Mouse (Mus musculus): ENCODE measurements around the gene L3mbtl4. TPM values are rescaled to one million over a fixed set of nuclear protein-coding genes. Genes with fewer than 3 reads are reported as not detected.
"Not testable (repeated sequence)": the region's sequence is repeated elsewhere in the genome, so short reads cannot be mapped to it uniquely, and the experiment has no call there.

L3mbtl4 gene
- polyA plus RNA-seq, 1 experiment = 2.1 TPM

DNA sequence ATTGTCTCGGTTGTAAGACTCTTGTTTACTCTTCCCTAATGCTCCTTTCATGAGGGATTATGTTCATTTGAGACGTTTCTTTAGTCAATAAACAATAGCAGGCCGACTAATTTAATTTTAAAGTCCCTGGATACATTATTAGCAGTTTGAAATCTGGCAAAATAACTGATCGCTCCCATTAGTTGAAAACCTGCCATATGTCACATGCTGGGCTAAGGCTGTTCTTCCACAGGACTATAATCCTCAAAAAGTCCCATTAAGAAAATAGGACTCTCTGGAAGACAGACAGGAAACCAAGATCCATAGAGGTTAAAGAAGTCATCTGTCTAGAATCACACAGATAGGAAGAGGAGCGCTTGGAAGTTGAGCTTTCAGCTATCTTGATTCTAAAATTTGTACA, 114.9 kb downstream of the L3mbtl4 start:
- DNase-seq (ENCODE audit: low read depth) = no peak

DNA sequence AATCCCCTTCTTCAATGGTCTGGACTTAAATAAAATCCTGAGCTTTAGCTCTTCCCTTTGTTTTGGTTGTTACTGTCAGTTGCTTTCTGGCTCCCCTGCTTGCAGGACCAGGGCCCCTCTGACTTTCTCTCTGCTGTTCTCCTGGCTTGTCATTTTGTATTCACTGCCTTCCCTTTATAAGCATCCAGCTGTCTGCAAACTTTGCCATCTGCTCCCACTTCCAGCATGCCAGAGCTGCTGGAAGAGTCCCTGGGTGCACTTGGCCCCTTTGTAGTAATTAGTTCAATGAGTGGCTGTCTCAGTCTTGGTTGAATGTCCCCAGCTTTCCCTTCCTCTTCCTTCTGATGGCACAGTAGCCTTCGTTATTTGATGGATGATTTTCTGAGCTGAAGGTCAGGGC, 132.4 kb downstream of the L3mbtl4 start:
- DNase-seq (ENCODE audit: low read depth) = no peak

DNA sequence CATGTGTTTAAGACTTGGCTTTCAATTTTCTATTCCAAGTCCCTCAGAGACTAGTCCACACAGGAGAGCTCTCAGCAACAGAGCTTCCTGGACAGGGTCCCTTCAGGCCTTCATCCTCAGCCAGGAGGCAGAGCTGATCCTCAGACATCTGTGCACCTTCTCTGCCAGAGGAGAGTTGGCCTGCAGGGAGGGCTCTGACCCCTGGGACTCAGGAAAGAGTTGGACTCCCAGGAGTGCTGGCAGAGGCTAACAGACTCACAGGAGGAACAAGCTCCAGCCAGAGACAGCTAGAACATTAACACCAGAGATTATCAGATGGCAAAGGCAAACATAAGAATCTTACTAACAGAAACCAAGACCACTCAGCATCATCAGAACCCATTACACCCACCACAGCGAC, 133.5 kb downstream of the L3mbtl4 start:
- DNase-seq (ENCODE audit: low read depth) = not testable (repeated sequence)

DNA sequence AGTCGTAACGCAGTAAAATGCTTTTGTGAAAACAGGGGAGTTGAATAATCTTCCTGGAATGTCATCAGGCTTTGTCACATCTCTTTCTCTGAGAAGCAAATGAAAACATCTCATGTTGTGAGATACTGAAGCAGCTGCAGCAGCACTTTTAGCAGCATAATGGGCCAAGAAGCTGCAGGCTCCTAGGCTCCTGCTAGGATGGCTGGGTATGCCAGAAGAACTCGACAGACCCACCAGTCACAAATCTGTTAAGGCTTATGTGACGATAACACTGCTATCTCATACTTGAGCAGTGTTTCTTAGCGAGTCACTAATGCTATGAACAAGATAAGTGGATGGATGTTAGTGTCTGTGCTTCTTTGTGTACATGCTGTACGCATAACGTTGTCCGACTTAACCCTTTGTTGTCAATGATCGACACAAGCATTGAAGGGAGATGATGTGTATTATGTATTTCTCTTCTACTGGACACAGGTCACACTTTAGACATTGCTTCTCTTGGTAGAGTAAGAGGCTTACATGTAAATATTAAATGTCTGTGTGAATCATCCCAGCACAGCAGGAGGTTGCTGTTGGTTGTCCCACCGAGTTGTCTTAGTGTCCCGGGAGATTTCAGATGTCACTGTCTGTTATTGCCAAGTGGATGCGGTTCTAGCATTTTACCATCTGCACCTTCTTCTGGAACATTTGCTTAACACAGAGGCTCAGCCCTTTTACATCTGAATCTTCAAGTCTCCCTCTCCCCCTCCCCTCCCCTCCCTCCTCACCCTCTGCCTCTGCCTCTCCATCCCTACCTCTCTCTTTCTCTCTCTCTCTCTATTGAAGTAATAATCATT, 149.3 kb downstream of the L3mbtl4 start:
- no peak for DNase-seq (ENCODE audit: low read depth)

DNA sequence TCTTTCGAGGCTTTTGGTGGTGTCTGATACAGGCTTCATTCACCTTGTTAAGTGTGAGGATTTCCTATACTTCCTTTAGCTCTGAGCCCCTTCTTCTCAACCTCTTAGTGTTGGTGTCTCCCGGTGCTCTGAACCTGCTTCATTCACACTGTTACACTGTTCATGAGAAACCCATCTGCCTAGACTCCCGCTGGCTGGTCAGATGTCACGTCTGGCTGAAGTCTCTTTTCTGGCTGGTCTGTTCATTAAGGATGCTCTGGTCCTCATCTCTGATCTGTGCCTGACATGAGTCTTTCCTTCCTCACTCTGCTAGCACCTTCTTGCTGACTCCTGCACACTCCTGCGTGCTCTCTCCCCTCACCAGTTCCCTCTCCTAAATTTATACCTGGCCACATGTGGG, 160.0 kb downstream of the L3mbtl4 start:
- no peak for DNase-seq (ENCODE audit: low read depth)

DNA sequence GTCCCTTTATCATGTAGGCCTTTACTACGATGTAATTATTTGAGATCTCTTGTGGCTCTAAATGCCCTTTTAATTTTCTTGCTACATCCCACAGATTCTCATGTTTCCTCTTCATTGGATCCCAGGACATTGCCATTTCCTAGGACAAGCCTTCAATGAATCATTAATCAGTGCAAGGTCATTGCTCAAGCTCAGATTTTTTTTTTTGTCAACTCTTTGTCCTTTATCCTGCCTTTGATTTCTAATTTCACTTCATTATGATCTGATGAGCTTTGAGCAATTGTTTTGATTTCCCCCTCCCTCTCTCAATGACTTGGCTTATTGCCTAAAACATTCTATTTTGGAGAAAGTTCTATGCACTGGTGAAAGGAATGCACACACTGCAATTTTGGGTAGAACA, 177.3 kb downstream of the L3mbtl4 start:
- no peak for DNase-seq (ENCODE audit: low read depth)

DNA sequence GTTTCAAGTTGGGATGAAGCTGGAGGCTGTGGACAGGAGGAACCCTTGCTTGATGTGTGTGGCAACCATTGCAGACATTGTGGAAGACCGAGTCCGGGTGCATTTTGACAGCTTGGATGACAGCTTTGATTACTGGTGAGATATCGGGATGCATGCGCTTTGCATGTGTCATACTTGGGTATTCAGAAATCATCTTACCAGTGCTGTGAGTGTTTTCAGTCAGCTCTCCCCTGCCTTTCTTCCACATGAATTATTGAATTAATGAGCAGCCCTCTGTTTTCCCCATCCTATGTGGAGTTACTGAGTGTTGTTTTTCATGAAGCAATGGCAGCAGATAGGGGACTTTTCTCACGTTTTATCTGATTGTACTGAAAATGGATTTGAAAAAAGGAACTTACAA, 187.9 kb downstream of the L3mbtl4 start:
- DNase-seq (ENCODE audit: low read depth) = no peak

DNA sequence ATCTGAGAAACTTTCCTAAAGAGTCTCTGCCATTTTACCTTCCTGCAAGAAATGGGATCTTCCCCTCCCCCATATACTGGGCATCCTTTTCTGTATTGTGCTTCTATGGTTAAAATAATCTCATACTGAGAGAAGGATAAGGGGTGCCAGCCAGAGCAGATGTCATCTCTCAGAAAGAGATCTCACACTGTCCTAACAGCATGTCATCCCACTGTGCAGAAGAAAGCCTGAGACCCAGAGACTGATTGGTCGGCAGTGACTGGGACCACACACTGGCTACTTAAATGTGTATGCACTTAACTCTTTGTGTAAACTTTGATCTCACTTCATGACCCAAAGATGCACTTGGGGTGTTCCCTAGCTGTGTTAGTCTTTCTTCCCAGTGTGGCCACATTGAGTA, 193.7 kb downstream of the L3mbtl4 start:
- DNase-seq (ENCODE audit: low read depth) = no peak

DNA sequence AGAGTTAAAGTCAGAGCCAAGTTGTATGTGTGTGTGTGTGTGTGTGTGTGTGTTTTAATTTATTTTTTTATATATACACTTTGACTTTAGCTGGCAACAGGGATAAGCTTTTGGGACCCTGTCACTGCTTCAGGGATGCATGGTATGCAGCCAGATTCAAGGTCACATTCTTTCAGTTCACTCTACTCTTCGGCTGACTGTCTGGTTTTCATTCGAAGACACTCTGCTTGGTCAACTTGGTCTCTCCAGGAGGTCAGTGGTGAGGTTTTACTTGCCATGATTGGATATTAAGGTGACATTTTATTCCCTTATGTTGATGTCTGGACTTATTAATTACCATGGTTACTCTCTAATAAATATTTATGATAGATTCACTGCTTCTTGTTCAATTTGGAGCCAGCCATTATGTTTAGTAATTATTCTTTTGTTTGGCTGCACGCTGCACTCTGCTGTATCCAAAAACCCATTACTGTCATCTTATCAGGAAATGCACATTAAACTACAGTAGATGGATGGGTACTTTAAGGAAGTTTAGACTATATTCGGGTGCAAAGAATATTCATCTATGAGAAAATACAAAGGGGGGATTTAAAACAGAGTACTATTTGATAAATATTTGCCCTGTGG, 216.6 kb downstream of the L3mbtl4 start:
- DNase-seq (ENCODE audit: low read depth) = no peak

DNA sequence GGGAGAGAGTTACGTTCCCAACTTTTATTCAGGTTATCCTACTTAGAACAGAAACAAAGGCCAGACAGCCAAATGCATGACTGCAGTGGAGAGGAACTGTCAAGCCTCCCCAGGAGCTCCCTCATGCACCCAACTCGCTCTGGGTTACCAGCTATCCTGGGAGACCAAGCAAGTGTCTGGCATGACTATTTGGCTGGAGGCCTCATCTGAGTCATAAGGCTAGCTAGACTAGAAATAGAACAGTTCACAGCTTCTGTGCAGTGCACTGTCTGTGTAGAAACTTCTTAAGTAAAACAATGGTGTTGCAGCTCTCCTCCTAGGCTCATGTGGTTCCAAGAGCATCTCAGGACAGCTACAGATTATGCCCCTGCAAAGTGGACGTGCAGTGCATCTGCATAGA, 218.6 kb downstream of the L3mbtl4 start:
- no peak for DNase-seq (ENCODE audit: low read depth)

DNA sequence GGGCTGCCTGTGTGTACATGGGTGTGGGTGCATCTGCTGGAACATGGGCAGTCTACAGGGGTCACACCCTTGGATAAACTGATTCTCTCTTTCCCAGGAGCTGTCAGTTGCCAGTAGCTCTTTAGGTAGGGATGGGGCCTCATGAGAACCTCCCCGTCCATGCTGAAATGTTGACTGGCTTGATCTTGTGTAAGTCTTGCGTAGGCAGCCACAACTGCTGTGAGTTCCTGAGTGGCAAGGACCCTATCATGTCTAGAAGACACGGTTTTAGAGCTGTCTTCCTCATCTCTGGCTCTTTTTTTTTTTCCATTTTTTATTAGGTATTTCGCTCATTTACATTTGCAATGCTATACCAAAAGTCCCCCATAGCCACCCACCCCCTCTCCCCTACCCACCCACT, 229.4 kb downstream of the L3mbtl4 start:
- DNase-seq (ENCODE audit: low read depth) = not testable (repeated sequence)

DNA sequence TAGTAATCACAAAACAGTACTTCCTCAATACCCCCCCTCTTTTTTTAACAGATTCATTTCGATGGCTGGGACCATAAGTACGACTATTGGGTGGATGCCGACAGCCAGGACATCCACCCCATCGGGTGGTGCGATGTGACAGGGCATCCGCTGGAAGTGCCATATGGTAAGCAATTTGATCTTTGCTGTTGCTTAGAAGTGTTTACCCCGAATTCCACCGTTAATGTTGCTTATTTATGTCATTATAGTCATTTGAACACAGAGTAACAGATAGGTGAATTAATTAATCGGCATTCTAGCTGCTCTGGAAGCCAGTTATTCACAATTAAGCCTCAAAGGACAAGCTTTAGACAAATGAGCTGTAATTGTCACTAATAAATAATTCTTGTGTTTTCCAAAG, 286.1 kb downstream of the L3mbtl4 start:
- no peak for DNase-seq (ENCODE audit: low read depth)

DNA sequence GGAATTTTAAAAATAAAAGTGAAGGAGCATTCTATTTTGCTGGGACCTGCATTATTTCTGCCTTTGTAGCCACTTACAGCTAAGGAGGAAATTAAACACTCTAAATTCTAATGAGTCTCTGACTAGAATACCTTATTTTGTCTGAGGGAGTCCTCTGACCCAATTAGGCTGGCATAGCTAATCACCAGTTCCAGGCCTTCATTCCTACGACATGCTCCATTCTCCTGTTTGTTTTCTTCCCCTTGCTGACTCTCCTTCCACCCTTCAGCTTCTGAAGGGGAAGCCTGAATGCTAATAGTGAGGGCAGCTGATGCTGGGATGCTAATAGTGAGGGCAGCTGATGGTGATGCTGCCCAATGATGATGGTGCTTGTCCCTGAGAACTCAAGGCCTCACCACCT, 286.7 kb downstream of the L3mbtl4 start:
- no peak for DNase-seq (ENCODE audit: low read depth)

DNA sequence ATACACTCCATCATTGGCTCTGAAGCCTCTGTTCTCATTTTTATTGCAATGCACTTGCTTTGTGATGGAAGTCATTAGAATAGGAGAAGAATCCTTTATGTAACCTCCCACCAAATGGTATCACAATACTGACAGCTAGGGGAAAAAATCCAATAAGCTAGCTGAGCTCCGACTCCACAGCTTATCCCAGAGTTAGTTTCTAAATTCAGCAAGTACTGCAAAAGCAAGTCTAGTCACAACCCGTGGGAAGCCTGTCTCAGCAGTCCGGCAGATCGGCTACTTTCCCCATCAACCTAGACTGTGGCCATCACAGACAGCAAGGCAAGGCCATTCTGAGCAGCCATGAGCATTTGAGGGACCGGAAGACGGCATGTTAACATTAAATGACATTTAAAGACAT, 298.2 kb downstream of the L3mbtl4 start:
- no peak for DNase-seq (ENCODE audit: low read depth)

DNA sequence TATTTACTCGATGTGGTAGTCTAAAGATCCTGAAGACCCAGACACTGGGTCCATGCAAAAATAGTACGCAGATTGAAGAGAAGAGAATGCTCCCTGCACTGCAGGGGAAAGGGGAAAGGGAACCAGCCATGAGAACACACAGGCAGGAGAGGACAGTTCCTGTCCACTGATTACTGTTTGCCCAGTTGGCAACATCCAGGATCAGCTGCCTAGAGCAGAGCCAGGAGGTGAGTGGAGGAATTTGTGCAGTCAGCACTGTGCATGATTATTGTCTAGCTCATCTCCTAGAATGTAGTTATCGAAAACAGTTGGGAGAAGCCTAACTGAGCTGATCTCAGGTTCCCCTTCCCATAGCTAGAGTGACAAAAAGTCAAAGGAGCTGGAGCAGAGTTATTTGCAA, 311.6 kb downstream of the L3mbtl4 start:
- DNase-seq (ENCODE audit: low read depth) = no peak

DNA sequence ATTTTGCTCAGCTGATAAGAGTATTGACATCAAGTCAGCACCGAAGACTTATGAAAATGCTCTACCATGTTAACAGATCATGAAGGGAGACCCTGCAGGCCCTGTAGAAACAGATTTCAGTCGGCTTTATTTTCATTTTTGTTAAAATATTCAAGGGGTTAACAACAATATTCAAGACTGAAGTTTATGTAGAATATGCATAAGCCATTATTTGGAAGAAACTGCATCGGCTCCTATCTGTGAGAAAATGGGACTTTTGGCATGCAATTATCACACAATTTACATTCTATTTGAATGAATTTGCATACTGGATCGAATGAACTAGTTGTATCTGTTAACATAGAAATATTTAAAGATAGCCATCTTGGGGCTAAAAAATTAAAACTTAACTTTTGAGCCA, 318.0 kb downstream of the L3mbtl4 start:
- no peak for DNase-seq (ENCODE audit: low read depth)

DNA sequence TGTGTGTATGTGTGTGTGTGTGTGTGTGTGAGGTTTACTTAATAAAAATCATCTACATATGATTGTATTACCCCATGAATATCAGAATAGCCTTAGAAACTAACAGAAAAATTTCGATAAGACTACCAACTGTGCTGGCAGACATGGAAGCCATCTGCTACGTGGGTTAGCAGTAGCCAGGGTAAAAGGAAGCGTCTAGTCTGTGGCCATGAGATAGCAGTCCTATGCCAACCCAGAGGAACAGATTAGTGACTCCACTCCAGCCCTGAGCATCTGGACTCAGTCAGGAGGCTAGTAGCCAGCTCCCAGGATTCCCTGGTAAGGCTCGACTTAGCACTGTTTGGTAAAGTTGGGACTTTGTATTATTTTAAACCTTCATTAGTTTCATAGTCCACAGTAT, 329.1 kb downstream of the L3mbtl4 start:
- no peak for DNase-seq (ENCODE audit: low read depth)

DNA sequence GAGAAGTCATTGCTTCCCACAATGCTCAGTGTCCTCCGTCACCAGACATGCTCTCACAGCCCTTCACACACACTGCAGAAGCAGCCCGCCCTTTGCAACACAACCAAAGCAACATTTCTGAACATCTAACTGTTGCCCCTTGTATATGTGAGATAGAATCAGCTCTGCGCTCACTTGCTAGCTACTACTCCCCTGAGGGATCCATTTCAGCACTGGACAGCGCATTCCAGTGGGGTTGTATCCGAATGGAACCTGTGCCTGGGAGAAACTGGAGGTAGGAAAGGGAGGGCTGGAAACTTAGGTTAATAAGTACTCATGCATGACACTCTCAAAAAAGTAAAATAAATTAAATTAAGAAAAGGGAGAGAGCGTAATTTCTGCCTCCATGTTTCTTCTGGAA, 334.1 kb downstream of the L3mbtl4 start:
- no peak for DNase-seq (ENCODE audit: low read depth)

DNA sequence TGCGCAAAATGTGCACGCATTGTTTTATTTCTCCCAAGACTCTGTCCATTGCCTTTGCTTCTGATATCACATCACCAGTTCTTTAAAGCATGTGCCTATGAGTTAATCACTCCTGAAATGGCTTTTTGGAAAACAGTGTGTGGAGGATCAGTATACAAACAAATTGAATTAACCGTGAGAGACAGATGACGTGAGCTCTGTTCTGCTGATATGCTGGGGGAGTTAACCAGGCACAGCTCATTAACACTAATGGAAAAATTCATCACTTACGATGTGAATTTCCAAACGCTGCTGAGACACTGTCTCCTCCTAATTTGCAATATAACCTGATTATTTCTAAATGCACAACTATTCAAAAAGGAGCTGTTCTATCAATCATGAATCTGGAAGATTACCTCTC, 337.6 kb downstream of the L3mbtl4 start:
- no peak for DNase-seq (ENCODE audit: low read depth)

DNA sequence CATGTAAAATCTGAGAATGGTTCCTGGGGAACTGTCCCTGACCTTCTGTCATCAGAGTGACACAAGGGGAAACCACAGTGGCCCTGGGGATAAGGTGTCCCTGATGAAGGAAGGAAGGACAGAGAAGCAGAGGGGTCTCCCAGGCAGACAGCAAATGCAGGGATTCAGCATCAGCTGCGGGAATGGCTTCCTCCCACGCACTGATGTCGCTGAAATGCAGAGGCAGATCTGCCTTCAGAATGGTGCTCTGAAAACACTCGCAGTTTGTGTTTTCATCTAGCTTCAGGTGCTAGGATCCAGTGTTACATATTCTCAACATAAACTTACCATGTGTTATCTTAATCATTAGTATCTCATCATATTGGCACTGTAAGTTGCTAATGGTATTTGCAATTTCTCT, 351.7 kb downstream of the L3mbtl4 start:
- no peak for DNase-seq (ENCODE audit: low read depth)

DNA sequence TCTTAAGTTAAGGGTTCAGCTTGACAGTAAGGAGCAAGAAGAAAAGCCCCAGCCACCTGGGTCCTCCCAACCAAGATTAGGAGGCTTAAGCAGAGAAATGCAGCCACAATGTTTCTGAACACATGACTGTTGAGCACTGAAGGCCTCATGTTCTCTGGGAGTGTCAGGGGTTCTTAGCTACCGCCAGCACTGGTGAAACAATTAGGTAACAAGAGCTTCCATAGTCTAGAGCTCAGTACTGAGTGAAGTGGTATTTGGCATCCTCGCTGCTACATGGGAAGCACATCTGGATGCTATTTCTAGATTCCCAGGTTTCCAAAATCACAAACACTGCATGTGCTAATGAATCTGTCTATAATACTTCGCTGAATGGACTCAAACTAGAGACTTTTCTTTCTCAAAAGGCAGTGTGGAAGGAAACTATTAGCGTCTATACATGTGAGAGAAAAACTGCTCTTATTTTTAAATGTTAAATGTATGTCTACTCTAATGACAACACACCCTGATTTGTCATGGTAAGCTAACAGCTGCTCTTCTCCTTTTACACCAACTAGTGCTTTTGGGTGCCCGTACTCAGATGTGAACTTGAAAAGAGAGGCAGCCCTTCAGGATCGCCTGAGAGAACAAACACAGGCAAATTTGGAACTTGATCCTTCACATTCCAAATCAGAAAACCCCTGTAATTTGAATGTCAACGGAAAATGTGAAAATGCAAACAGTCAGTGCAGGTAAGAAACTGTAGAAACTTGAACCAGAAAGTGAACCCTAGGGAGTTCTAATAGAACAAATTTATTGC, 356.2 kb downstream of the L3mbtl4 start:
- no peak for DNase-seq (ENCODE audit: low read depth)

DNA sequence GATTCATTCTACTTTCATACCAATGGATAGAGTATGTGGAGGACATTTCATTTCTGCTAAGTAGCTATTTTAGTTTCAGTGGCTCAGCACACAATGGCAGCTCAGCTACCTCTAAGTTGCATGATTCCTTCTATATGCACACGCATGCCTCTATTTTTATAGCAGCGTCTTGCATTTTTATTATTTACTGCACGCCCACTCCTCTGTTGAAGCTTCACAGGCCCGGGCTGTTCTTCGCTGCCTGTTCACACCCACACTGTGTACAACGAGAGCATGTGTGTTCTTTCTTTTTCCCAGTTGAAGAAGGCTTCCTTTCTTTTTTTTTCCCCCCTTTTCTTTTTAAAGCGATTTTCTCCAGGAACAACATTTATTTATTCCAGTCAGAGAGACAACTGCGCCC, 357.8 kb downstream of the L3mbtl4 start:
- no peak for DNase-seq (ENCODE audit: low read depth)

DNA sequence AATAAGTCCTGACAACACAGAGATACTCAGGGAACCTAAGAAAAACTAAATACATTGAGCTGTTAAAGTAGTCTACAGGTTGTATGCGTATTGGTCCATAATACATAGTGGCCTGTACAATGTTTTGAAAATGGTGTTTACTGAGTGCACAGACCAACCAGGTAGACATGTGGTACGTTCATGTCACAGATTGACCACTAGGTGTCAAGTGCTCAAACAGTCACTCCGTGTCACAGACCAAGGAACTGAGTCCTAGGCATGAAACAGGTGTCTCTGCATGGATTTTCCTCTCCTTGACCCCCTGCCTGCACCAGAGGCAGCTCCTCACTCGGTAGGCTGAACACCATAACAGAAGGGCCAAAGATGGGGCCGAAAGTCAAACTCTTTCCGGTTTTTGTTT, 366.6 kb downstream of the L3mbtl4 start:
- DNase-seq (ENCODE audit: low read depth) = no peak

Measured in gonadal fat pad, adult 2 months (tissue).